Mouse (Mus musculus) MEL (cell line): Measurements from ENCODE around the gene Dcaf7. TPM values are rescaled to one million over a fixed set of nuclear protein-coding genes. Genes with fewer than 3 reads are reported as not detected.

Experiments
- DNase-seq: peaks from one replicate; pipeline ENCODE4 v3.0.0; 2011; ENCODE audit warnings: low read depth, low spot score
- H3K27ac ChIP-seq: 2 replicates; pipeline ENCODE4 v1.5.1; 2012; ENCODE audit warnings: low read depth, mild to moderate bottlenecking, control low read depth, low read length, moderate library complexity; ENCODE audit not compliant: control insufficient read depth
- H3K27me3 ChIP-seq, 2 experiments: fragments of 150-350 bp in 1 of 2; sonication (generic) in 1 of 2; 2 replicates each; pipeline ENCODE4 v1.6.1; 2012; ENCODE audit warnings: low read length in 2 of 2, mild to moderate bottlenecking in 2 of 2, improper control_type of control experiment in 1 of 2, moderate library complexity in 1 of 2; ENCODE audit not compliant: insufficient read depth in 2 of 2, control insufficient read depth in 1 of 2
- H3K36me3 ChIP-seq, 2 experiments: 2 replicates each; pipeline ENCODE4 v1.6.1; 2012 to 2014; ENCODE audit warnings: low read length in 2 of 2, improper control_type of control experiment in 1 of 2, inconsistent platforms in 1 of 2, mild to moderate bottlenecking in 1 of 2; ENCODE audit not compliant: insufficient read depth in 2 of 2, control insufficient read depth in 1 of 2
- H3K4me1 ChIP-seq, 2 experiments: fragments of 150-350 bp in 1 of 2; sonication (generic) in 1 of 2; 2 replicates each; pipeline ENCODE4 v1.6.1; 2012; ENCODE audit warnings: low read length in 2 of 2, improper control_type of control experiment in 1 of 2, mild to moderate bottlenecking in 1 of 2; ENCODE audit not compliant: insufficient read depth in 2 of 2, control insufficient read depth in 1 of 2
- H3K4me3 ChIP-seq, 2 experiments: fragments of 150-350 bp in 1 of 2; sonication (generic) in 1 of 2; 2 replicates each; pipeline ENCODE4 v1.5.1; 2012; ENCODE audit warnings: low read depth in 2 of 2, low read length in 2 of 2, mild to moderate bottlenecking in 2 of 2, moderate library complexity in 2 of 2, control low read depth in 1 of 2, improper control_type of control experiment in 1 of 2; ENCODE audit not compliant: control insufficient read depth in 1 of 2, insufficient read depth in 1 of 2
- H3K79me2 ChIP-seq: 2 replicates; pipeline ENCODE4 v1.6.1; 2012; ENCODE audit warnings: mild to moderate bottlenecking, low read length, moderate library complexity; ENCODE audit not compliant: control insufficient read depth, poor library complexity, insufficient read depth
- H3K9ac ChIP-seq: 2 replicates; pipeline ENCODE4 v1.6.1; 2012; ENCODE audit warnings: low read depth, mild to moderate bottlenecking, control low read depth, low read length, moderate library complexity; ENCODE audit not compliant: control insufficient read depth, poor library complexity, severe bottlenecking
- H3K9me3 ChIP-seq: fragments of 150-350 bp; sonication (generic); replicated peaks from 2 replicates; pipeline ENCODE4 v1.6.1; 2012; ENCODE audit warnings: mild to moderate bottlenecking, low read length, improper control_type of control experiment, moderate library complexity; ENCODE audit not compliant: insufficient read depth
- BHLHE40 ChIP-seq: IDR thresholded peaks from 2 replicates; pipeline ENCODE4 v1.6.1; 2012; ENCODE audit warnings: low read depth, mild to moderate bottlenecking, inconsistent platforms, low read length, improper control_type of control experiment, borderline replicate concordance
- CHD2 ChIP-seq: IDR thresholded peaks from 2 replicates; pipeline ENCODE4 v1.6.1; 2011; ENCODE audit warnings: low read length, improper control_type of control experiment
- CTCF ChIP-seq, 3 experiments: IDR thresholded peaks in 2 of 3; conservative IDR thresholded peaks in 1 of 3; 2 replicates each; pipeline ENCODE4 v1.5.1; 2011 to 2012; ENCODE audit warnings: low read length in 3 of 3, low read depth in 2 of 3, mild to moderate bottlenecking in 2 of 3, improper control_type of control experiment in 1 of 3, inconsistent platforms in 1 of 3, mixed read lengths in 1 of 3, moderate library complexity in 1 of 3; ENCODE audit not compliant: control insufficient read depth in 1 of 3, insufficient read depth in 1 of 3, poor library complexity in 1 of 3, severe bottlenecking in 1 of 3
- E2F4 ChIP-seq: IDR thresholded peaks from 2 replicates; pipeline ENCODE4 v1.6.1; 2011; ENCODE audit warnings: low read depth, low read length, improper control_type of control experiment, borderline replicate concordance
- ELF1 ChIP-seq: IDR thresholded peaks from 2 replicates; pipeline ENCODE4 v1.6.1; 2014; ENCODE audit warnings: low read depth, mild to moderate bottlenecking, inconsistent platforms, low read length, improper control_type of control experiment, moderate library complexity
- EP300 ChIP-seq, 2 experiments: IDR thresholded peaks; 2 replicates each; pipeline ENCODE4 v1.6.1; 2011; ENCODE audit warnings: improper control_type of control experiment in 2 of 2, low read length in 2 of 2, low read depth in 1 of 2, mild to moderate bottlenecking in 1 of 2
- ETS1 ChIP-seq: IDR thresholded peaks from 2 replicates; pipeline ENCODE4 v1.6.1; 2012; ENCODE audit warnings: low read depth, mild to moderate bottlenecking, inconsistent platforms, low read length, improper control_type of control experiment, moderate library complexity
- GABPA ChIP-seq: IDR thresholded peaks from 2 replicates; pipeline ENCODE4 v1.6.1; 2012; ENCODE audit warnings: low read depth, mild to moderate bottlenecking, inconsistent platforms, low read length, improper control_type of control experiment, moderate library complexity
- GATA1 ChIP-seq: IDR thresholded peaks from 2 replicates; pipeline ENCODE4 v1.6.1; 2011; ENCODE audit warnings: low read depth, low read length, improper control_type of control experiment
- JUND ChIP-seq: IDR thresholded peaks from 2 replicates; pipeline ENCODE4 v1.6.1; 2011; ENCODE audit warnings: low read depth, mild to moderate bottlenecking, improper control_type of control experiment, low read length
- KAT2A ChIP-seq: conservative IDR thresholded peaks from 2 replicates; pipeline ENCODE4 v1.6.1; 2012; ENCODE audit warnings: low read depth, low read length, improper control_type of control experiment, inconsistent platforms
- MAFK ChIP-seq: IDR thresholded peaks from 2 replicates; pipeline ENCODE4 v1.6.1; 2011; ENCODE audit warnings: low read depth, mild to moderate bottlenecking, low read length, improper control_type of control experiment, borderline replicate concordance
- MAX ChIP-seq: IDR thresholded peaks from 2 replicates; pipeline ENCODE4 v1.6.1; 2011; ENCODE audit warnings: low read length, improper control_type of control experiment
- MAZ ChIP-seq: IDR thresholded peaks from 2 replicates; pipeline ENCODE4 v1.6.1; 2012; ENCODE audit warnings: low read depth, mild to moderate bottlenecking, inconsistent platforms, low read length, improper control_type of control experiment
- MYB ChIP-seq: IDR thresholded peaks from 2 replicates; pipeline ENCODE4 v1.6.1; 2011; ENCODE audit warnings: mild to moderate bottlenecking, low read depth, low read length, improper control_type of control experiment
- NELFE ChIP-seq: IDR thresholded peaks from 2 replicates; pipeline ENCODE4 v1.6.1; 2011; ENCODE audit warnings: low read depth, low read length, improper control_type of control experiment
- NRF1 ChIP-seq: IDR thresholded peaks from 2 replicates; pipeline ENCODE4 v1.6.1; 2014; ENCODE audit warnings: low read depth, mild to moderate bottlenecking, inconsistent platforms, low read length, improper control_type of control experiment, moderate library complexity; ENCODE audit not compliant: poor library complexity, insufficient read depth, severe bottlenecking
- POLR2A ChIP-seq, 2 experiments: IDR thresholded peaks; 2 replicates each; pipeline ENCODE4 v1.6.1; 2011 to 2012; ENCODE audit warnings: low read length in 2 of 2, mild to moderate bottlenecking in 2 of 2, control low read depth in 1 of 2, improper control_type of control experiment in 1 of 2, low read depth in 1 of 2, moderate library complexity in 1 of 2; ENCODE audit not compliant: control insufficient read depth in 1 of 2, insufficient read depth in 1 of 2, poor library complexity in 1 of 2
- POLR2AphosphoS5 ChIP-seq: IDR thresholded peaks from 2 replicates; pipeline ENCODE4 v1.6.1; 2012; ENCODE audit warnings: low read depth, borderline replicate concordance, mild to moderate bottlenecking, inconsistent platforms, low read length, moderate library complexity, mixed read lengths
- RCOR1 ChIP-seq: IDR thresholded peaks from 2 replicates; pipeline ENCODE4 v1.6.1; 2012; ENCODE audit warnings: low read depth, mild to moderate bottlenecking, inconsistent platforms, low read length, improper control_type of control experiment
- SMC3 ChIP-seq: IDR thresholded peaks from 2 replicates; pipeline ENCODE4 v1.6.1; 2011; ENCODE audit warnings: low read depth, low read length, improper control_type of control experiment
- TAL1 ChIP-seq: IDR thresholded peaks from 2 replicates; pipeline ENCODE4 v1.6.1; 2012; ENCODE audit warnings: mild to moderate bottlenecking, inconsistent platforms, low read length, moderate library complexity, mixed read lengths
- TCF12 ChIP-seq: IDR thresholded peaks from 2 replicates; pipeline ENCODE4 v1.6.1; 2014; ENCODE audit warnings: low read depth, mild to moderate bottlenecking, inconsistent platforms, low read length, improper control_type of control experiment, moderate library complexity
- USF1 ChIP-seq: IDR thresholded peaks from 2 replicates; pipeline ENCODE4 v1.6.1; 2014; ENCODE audit warnings: low read depth, mild to moderate bottlenecking, inconsistent platforms, low read length, improper control_type of control experiment, moderate library complexity
- ZC3H11A ChIP-seq: IDR thresholded peaks from 2 replicates; pipeline ENCODE4 v1.6.1; 2012; ENCODE audit warnings: low read depth, mild to moderate bottlenecking, inconsistent platforms, low read length, improper control_type of control experiment
- ZKSCAN1 ChIP-seq: IDR thresholded peaks from 2 replicates; pipeline ENCODE4 v1.6.1; 2012; ENCODE audit warnings: low read depth, mild to moderate bottlenecking, inconsistent platforms, low read length, improper control_type of control experiment, moderate library complexity
- ZMIZ1 ChIP-seq: IDR thresholded peaks from 2 replicates; pipeline ENCODE4 v1.6.1; 2012; ENCODE audit warnings: low read depth, mild to moderate bottlenecking, inconsistent platforms, low read length, improper control_type of control experiment, moderate library complexity
- ZNF384 ChIP-seq: IDR thresholded peaks from 2 replicates; pipeline ENCODE4 v1.6.1; 2012; ENCODE audit warnings: low read depth, mild to moderate bottlenecking, inconsistent platforms, low read length, improper control_type of control experiment
- polyA plus RNA-seq, 2 experiments: library from polyadenylated mRNA; stranded (reverse) in 1 of 2; unstranded in 1 of 2; fragments of >175 nt in 1 of 2; fragments of >200 nt in 1 of 2; gene quantifications; 2 replicates each; pipeline versions ENCODE4 v1.2.1 to v1.2.4; 2012; ENCODE audit warnings: low replicate concordance in 2 of 2, low read depth in 1 of 2; ENCODE audit not compliant: insufficient read length in 2 of 2, insufficient read depth in 1 of 2, missing spikeins in 1 of 2
- total RNA-seq: library from RNA; depleted of rRNA; stranded (reverse); fragments of 300-350 nt; gene quantifications from 2 replicates; pipeline ENCODE4 v1.2.3, GENCODE M21; 2012

Dcaf7 gene
- total and polyA plus RNA-seq, 3 experiments = 65.5 to 88.2 (median 86.9) TPM

GRCm38 (mm10) chr11:106063756-106064155 lies 27.1 kb downstream of the Dcaf7 start:
- peaks cover 5% of the 10 kb centered on the region for H3K79me2 ChIP-seq

GRCm38 (mm10) chr11:106065073-106065922 lies 28.6 kb downstream of the Dcaf7 start:
- Histone ChIP-seq H3K9me3 (no peaks in the 10 kb centered on the region), H3K27ac (peak overlapping the region; percentile 66), H3K4me3 (peak overlapping the region; percentile 66 to 76), H3K36me3 (peaks cover 0 to 14% of the 10 kb centered on the region in 2 experiments; a peak in 2 of 4 replicates), H3K79me2 (peaks cover 5% of the 10 kb centered on the region), H3K4me1 (peaks cover 5 to 12% of the 10 kb centered on the region in 2 experiments), H3K27me3 (no peaks in the 10 kb centered on the region), H3K9ac (peak overlapping the region; percentile 50)
- no peak for TF ChIP-seq CTCF (IDR thresholded peaks at IDR 0.05 in 2 of 3, conservative IDR thresholded peaks at IDR 0.05 in 1 of 3; ENCODE audit: control insufficient read depth in 1 of 3, insufficient read depth in 1 of 3, low read depth in 2 of 3, low read length in 3 of 3, poor library complexity in 1 of 3, severe bottlenecking in 1 of 3)
- no peak for TF ChIP-seq CHD2
- peak; percentile 82 for TF ChIP-seq ETS1
- peak; percentile 11; the same call in 1 of the 2 replicates for TF ChIP-seq ZKSCAN1
- 0 out of 2 replicates have a peak, but pooled peaks have one; percentile 12 for TF ChIP-seq MAFK
- TF ChIP-seq MYB = peak; percentile 61
- peak; percentile 87 for TF ChIP-seq TCF12
- no peak; the same call in 1 of the 2 replicates for TF ChIP-seq ZMIZ1
- no peak for TF ChIP-seq GABPA
- peak; percentile 84 for TF ChIP-seq ZNF384
- TF ChIP-seq E2F4 = 0 out of 2 replicates have a peak, but pooled peaks have one; percentile 34
- TF ChIP-seq RCOR1 = peak; percentile 32; the same call in 1 of the 2 replicates
- peak; percentile 63; the same call in 1 of the 2 replicates for TF ChIP-seq USF1
- TF ChIP-seq GATA1 = peak; percentile 80
- TF ChIP-seq EP300 (IDR thresholded peaks at IDR 0.05; ENCODE audit: low read depth in 1 of 2, low read length in 2 of 2) = peak; percentile 69 to 84
- TF ChIP-seq TAL1 = peak; percentile 53
- no peak for TF ChIP-seq NRF1
- no peak for TF ChIP-seq NELFE
- peak; percentile 58 for DNase-seq

More at GRCm38 (mm10) chr11:106063756-106064155, 27.1 kb downstream of the Dcaf7 start:
- Histone ChIP-seq H3K27me3 (no peaks in the 10 kb centered on the region), H3K9me3 (no peaks in the 10 kb centered on the region), H3K4me1 (peaks cover 9 to 18% of the 10 kb centered on the region in 2 experiments), H3K4me3 (no peak overlapping the region), H3K27ac (no peak overlapping the region), H3K9ac (no peak overlapping the region), H3K36me3 (peaks cover 8 to 16% of the 10 kb centered on the region in 2 experiments)
- DNase-seq = no peak
- no peak for TF ChIP-seq KAT2A
- TF ChIP-seq ELF1 = no peak
- no peak for TF ChIP-seq E2F4
- TF ChIP-seq MAZ = no peak
- TF ChIP-seq USF1 = no peak
- TF ChIP-seq RCOR1 = no peak
- no peak for TF ChIP-seq GABPA
- no peak for TF ChIP-seq GATA1
- TF ChIP-seq JUND = no peak
- TF ChIP-seq MAFK = no peak
- no peak for TF ChIP-seq EP300 (IDR thresholded peaks at IDR 0.05; ENCODE audit: low read depth in 1 of 2, low read length in 2 of 2)
- no peak for TF ChIP-seq CHD2
- no peak for TF ChIP-seq BHLHE40
- TF ChIP-seq POLR2AphosphoS5 = no peak
- TF ChIP-seq MAX = no peak
- TF ChIP-seq POLR2A (IDR thresholded peaks at IDR 0.05; ENCODE audit: control insufficient read depth in 1 of 2, insufficient read depth in 1 of 2, low read depth in 1 of 2, low read length in 2 of 2, poor library complexity in 1 of 2) = no peak
- TF ChIP-seq ZC3H11A = no peak
- TF ChIP-seq SMC3 = no peak
- no peak for TF ChIP-seq TCF12
- no peak for TF ChIP-seq TAL1
